In genomic region chr5:19227791-19228331, GRCm38 (mm10) we compare ENCODE assay signal across 8 mouse cellular contexts. TPM values are rescaled to one million over a fixed set of nuclear protein-coding genes. Genes with fewer than 3 reads are reported as not detected.
DNase-seq lines count a peak whose midpoint lies in the region; ATAC-seq lines count a peak whose summit lies in the region.

No protein-coding gene starts in this region.

- peaks cover 25% of the 10 kb centered on the region for H3K4me1 ChIP-seq in embryonic facial prominence, embryonic 10.5 days
- peaks cover 21% of the 10 kb centered on the region for H3K4me1 ChIP-seq in midbrain, embryonic 13.5 days (replicated peaks)
- H3K4me1 ChIP-seq in stomach, embryonic 15.5 days: no peaks in the 10 kb centered on the region

- H3K27me3 ChIP-seq in embryonic facial prominence, embryonic 10.5 days (replicated peaks; ENCODE audit: low read depth, poor library complexity, severe bottlenecking): peaks cover 16% of the 10 kb centered on the region
- no peaks in the 10 kb centered on the region for H3K27me3 ChIP-seq in midbrain, embryonic 13.5 days
- no peaks in the 10 kb centered on the region for H3K27me3 ChIP-seq in stomach, embryonic 15.5 days (replicated peaks)

- intact Hi-C loops in left cerebral cortex, postnatal 4 days (cut with DNase I): loop anchor here (10.0 kb wide), 1 partner anchor 167 kb away; no protein-coding TSS in a partner anchor

- WGBS in embryonic facial prominence, embryonic 10.5 days: under 1% methylated on average over 14 of the region's 14 CpGs
- 0% methylated on average over 14 of the region's 14 CpGs for whole genome bisulfite sequencing in midbrain, embryonic 13.5 days
- under 1% methylated on average over 14 of the region's 14 CpGs for WGBS in stomach, embryonic 15.5 days

- no peak for ATAC-seq in midbrain, embryonic 13.5 days
- ATAC-seq in stomach, embryonic 15.5 days (ENCODE audit: insufficient read depth, low FRiP score, low read depth): no peak

- peak overlapping the region; percentile 99 for H3K4me2 ChIP-seq in midbrain, embryonic 13.5 days (replicated peaks)
- H3K4me2 ChIP-seq in stomach, embryonic 15.5 days: peak overlapping the region; percentile 95

- H3K36me3 ChIP-seq in embryonic facial prominence, embryonic 10.5 days (replicated peaks): no peaks in the 10 kb centered on the region
- H3K36me3 ChIP-seq in midbrain, embryonic 13.5 days: no peaks in the 10 kb centered on the region
- H3K36me3 ChIP-seq in stomach, embryonic 15.5 days: no peaks in the 10 kb centered on the region

- H3K9me3 ChIP-seq in embryonic facial prominence, embryonic 10.5 days: no peaks in the 10 kb centered on the region
- H3K9me3 ChIP-seq in midbrain, embryonic 13.5 days: no peaks in the 10 kb centered on the region
- no peaks in the 10 kb centered on the region for H3K9me3 ChIP-seq in stomach, embryonic 15.5 days

- H3K27ac ChIP-seq in embryonic facial prominence, embryonic 10.5 days (replicated peaks): peak overlapping the region; percentile 90; the same call in 1 of the 2 replicates
- peak overlapping the region; percentile 76 for H3K27ac ChIP-seq in midbrain, embryonic 13.5 days
- H3K27ac ChIP-seq in stomach, embryonic 15.5 days: no peak overlapping the region

- peak; percentile 50 to 72 for DNase-seq in adrenal gland, adult 18-20 months (ENCODE audit: low spot score in 2 of 2)
- DNase-seq in embryonic facial prominence, embryonic 10.5 days (ENCODE audit: low spot score): peak; percentile 77
- DNase-seq in heart, adult 18-20 months: peak; percentile 80
- DNase-seq in kidney, adult 11 months: peak; percentile 74
- DNase-seq in left cerebral cortex, postnatal 4 days: peak; percentile 57
- no peak for DNase-seq in thymus, adult 18-20 months

- H3K4me3 ChIP-seq in embryonic facial prominence, embryonic 10.5 days: peak overlapping the region; percentile 73
- peak overlapping the region; percentile 67 for H3K4me3 ChIP-seq in midbrain, embryonic 13.5 days (replicated peaks)
- H3K4me3 ChIP-seq in stomach, embryonic 15.5 days (replicated peaks): peak overlapping the region; percentile 58

- peak overlapping the region; percentile 74 for H3K9ac ChIP-seq in midbrain, embryonic 13.5 days (replicated peaks)
- peak overlapping the region; percentile 50; the same call in 1 of the 2 replicates for H3K9ac ChIP-seq in stomach, embryonic 15.5 days

RNA-seq across cellular contexts. Expression of gene Magi2, which starts 1.0 kb away (rescaled TPM):
- 10 to 100 TPM in 1 of 2 experiments, 1 to 10 TPM in 1; 7.2 to 11.8 TPM for total RNA-seq in adrenal gland, adult 18-20 months (2021)
- polyA plus RNA-seq in embryonic facial prominence, embryonic 10.5 days (2016; fragmentation: Nextera tagmentation; extraction: Ambion mirVana): 4.8 and 6.5 TPM in 2 replicates
- 1 to 10 TPM; 6.9 to 9.2 TPM for total RNA-seq in heart, adult 18-20 months (2021)
- total RNA-seq in left cerebral cortex, postnatal 4 days (2021): 100 to 1,000 TPM; 102 to 118 TPM
- polyA plus RNA-seq in midbrain, embryonic 13.5 days (2015; fragmentation: Nextera tagmentation; extraction: Ambion mirVana): 28.0 TPM in 2 replicates
- polyA plus RNA-seq in stomach, embryonic 15.5 days (2015; fragmentation: Nextera tagmentation; extraction: Ambion mirVana): 5.0 and 5.2 TPM in 2 replicates

Comparison
In these comparisons a context has a peak if more than half of its experiments do, and no peak if none do; other contexts are left out.
1. DNase-seq: peak in adrenal gland, adult 18-20 months (2 of 2), embryonic facial prominence, embryonic 10.5 days (single experiment), heart, adult 18-20 months (2 of 2), kidney, adult 11 months (single experiment) and left cerebral cortex, postnatal 4 days (single experiment); none in thymus, adult 18-20 months (0 of 2).
2. RNA of gene Magi2, which starts 1.0 kb away (total RNA-seq): 102 to 118 TPM in left cerebral cortex, postnatal 4 days; 7.2 to 11.8 TPM in adrenal gland, adult 18-20 months and 6.9 to 9.2 TPM in heart, adult 18-20 months; every median in the first group is over 4 times any median in the second.
3. Peak in every context shown above with its lines, with median percentiles within 50 percentile points of each other: H3K4me3 ChIP-seq.